Mouse (Mus musculus): ENCODE data around the gene Snapc4. TPM values are rescaled to one million over a fixed set of nuclear protein-coding genes. Genes with fewer than 3 reads are reported as not detected.

The Snapc4 gene
- total RNA-seq, 2 experiments from 2014 or later = 52.3 to 87.4 TPM

DNA sequence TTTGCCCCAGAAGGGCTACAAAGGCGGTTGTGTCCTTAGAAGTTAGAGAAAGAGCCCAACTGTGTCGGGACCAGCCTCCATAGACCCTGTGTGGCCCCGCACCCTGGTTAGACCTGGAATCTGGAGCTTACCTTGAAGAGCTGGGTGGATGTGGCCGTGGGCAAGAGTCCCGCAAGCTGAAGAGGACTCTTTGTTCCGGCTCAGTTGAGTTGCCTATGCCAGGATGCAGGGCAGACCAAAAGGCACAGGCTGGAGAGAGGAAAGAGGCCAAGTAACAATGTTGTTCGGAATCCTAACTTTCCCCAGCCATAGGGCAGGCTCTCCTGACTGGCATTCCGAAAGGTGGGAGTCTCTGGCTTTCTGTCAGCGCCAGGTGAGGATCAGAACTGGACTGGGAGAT, 61.3 kb downstream of the Snapc4 start:
- no peak for ATAC-seq (replicated peaks; ENCODE audit: low FRiP score, low TSS enrichment, poor library complexity, severe bottlenecking)

- ATAC-seq (replicated peaks; ENCODE audit: low FRiP score, low TSS enrichment, poor library complexity, severe bottlenecking) = no peak
Measured at GRCm38 (mm10) chr2:26317991-26318672, 62.3 kb downstream of the Snapc4 start.

- no peak for ATAC-seq (replicated peaks; ENCODE audit: low FRiP score, low TSS enrichment, poor library complexity, severe bottlenecking)
Measured at GRCm38 (mm10) chr2:26317371-26317770, 63.1 kb downstream of the Snapc4 start.

DNA sequence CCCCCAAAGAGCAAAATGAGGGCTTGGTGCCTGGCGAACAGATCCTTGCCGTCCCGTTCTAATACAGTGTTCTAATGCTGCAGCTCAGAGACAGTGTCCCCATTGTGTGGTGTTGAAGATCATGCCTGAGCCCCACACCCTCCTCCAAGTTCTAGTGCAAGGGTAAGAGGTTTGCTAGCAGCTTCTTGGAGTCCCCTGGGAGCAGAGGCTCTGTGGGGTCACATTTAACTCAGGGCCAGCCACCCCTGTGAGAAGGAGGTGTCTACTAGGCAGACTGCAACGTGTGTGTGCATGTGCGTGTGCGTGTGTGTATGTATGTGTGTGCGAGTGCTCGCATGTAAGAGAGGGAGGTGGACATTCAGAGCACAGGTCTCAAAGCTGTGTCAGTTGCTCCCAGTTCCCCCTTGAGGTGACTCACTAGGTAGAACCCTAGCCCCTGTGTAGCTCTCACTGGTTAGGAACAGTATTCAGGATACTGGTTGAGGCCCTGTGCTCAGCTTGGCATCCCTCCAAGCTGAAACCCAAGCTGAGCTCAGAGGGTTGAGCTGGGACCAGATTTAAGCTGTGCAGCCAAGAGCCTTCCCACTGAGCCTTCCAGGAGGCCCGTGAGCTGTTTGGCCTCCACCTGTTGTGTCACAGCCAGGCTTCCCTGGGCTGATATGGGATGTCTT, 63.7 kb downstream of the Snapc4 start:
- ATAC-seq (replicated peaks; ENCODE audit: low FRiP score, low TSS enrichment, poor library complexity, severe bottlenecking) = no peak

- ATAC-seq (replicated peaks; ENCODE audit: low FRiP score, low TSS enrichment, poor library complexity, severe bottlenecking) = peak; percentile 32
Measured at GRCm38 (mm10) chr2:26315925-26316311, 64.5 kb downstream of the Snapc4 start.

DNA sequence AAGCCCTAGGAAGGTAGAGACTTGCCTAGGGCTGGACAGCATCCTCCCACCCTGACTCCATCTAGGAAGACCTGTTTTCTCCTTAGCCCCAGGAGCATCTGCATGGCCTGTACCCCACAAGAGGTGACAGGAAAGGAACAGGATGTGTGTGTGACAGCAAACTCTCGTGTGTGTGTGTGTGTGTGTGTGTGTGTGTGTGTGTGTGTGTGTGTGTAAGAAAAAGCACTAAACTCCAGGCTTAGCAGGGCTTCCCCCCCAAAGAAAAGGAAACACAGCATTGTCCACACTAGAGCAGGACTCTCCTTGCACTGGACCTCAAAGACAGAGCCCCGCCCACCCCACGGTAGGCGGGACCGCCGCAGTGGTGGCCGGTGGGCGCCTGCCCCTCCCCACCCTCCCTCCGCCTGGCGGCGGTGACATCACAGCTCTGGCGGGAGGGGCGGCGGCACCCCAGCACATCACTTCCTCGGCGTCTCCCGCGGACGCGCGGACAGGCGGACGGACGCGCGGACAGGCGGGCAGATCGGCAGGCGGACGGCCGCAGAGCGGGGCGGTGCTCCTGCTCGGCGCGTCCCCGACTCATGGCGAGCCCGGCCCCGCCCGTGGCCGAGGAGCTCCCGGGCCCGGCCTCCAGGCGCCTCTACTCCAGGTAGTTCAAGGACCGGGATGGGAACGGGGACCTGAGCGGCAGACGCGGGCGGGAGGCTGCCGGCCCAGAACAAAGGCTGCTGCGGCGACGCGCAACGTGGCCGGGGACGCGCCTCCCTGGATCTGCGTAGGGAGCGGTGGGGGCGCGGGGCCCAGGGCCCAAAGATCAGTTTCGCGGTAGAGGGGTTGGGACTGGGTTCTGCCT, 65.2 kb downstream of the Snapc4 start, which contains the start of gene Gpsm1:
Gpsm1 (plus strand) TSS at position 444 of the 853 bp plus-strand sequence.
- peak; percentile 1; the same call in 1 of the 2 replicates for ATAC-seq (replicated peaks; ENCODE audit: low FRiP score, low TSS enrichment, poor library complexity, severe bottlenecking)

DNA sequence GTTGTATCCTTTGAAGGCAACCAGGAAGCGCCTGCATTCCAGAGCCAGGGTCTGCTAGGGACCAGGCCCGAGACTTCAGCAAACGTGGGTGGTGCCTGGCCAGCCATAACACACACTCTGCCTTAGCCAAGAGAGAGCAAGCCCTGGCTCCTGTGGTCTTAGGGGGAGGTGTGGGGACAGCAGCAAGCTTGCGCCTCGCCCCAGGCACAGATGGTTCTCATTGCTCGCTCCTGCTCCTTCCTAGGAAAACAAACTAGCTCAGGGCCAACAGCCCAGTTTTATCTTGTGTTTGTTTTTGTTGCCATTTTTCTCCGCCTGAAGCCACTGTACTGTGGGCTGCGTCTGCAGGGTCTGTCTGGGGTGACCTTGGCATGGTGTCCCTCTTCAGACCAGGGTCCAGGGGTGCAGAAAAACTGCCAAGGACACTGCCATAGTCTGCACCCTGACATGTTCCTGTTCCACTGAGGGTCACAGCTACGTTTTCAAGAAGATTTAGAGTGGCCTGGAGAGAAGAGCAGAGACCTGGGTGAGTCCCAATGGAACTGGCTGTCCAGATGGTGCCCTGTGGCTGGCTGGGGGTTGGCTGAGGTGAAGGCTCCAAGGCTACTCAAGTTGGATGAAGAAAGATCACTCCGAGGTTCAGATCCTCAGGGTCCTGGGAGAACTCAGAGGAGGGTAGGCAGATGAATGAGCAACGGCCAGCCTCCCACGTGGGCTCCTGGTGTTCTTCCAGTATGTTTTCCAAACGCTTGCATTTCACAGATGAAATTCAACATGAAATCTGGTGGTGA, 66.0 kb downstream of the Snapc4 start:
- no peak for ATAC-seq (replicated peaks; ENCODE audit: low FRiP score, low TSS enrichment, poor library complexity, severe bottlenecking)

- no peak for ATAC-seq (replicated peaks; ENCODE audit: low FRiP score, low TSS enrichment, poor library complexity, severe bottlenecking)
Measured at GRCm38 (mm10) chr2:26313394-26313793, 67.1 kb downstream of the Snapc4 start.

DNA sequence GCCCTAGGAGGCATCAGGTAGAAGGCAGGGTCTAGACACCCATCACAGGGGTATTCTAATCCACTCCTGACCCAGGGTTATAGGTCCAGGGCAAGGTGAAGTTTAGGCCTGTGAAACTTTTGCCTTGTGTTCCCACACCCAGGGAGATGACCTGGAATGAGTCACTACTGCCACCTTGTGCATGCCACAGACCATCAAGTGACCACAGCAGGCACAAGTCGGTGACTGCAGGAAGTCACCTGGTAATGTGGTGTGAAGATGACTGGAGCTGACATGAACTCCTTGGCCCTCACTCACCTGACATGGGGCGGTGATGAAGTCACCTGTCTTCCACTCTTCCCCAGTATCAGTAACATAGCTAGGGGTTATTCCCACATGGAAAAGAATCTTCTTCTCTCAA, 67.6 kb downstream of the Snapc4 start:
- ATAC-seq (replicated peaks; ENCODE audit: low FRiP score, low TSS enrichment, poor library complexity, severe bottlenecking) = no peak

Other genes starting within 250 kb of the Snapc4 start
- not detected in 2 replicates for gene Lhx3, start 172.4 kb downstream of the Snapc4 start, total RNA-seq (2014; fragmentation: Nextera tagmentation)
- gene Lhx3, start 172.4 kb downstream of the Snapc4 start, total RNA-seq (2017) = not detected in 2 replicates
- 6.7 and 7.9 TPM in 2 replicates for gene Qsox2, start 143.1 kb downstream of the Snapc4 start, total RNA-seq (2014; fragmentation: Nextera tagmentation)
- 5.4 and 6.2 TPM in 2 replicates for gene Qsox2, start 143.1 kb downstream of the Snapc4 start, total RNA-seq (2017)
- gene Ccdc187, start 86.1 kb downstream of the Snapc4 start, total RNA-seq (2014; fragmentation: Nextera tagmentation) = not detected in 2 replicates
- not detected in 2 replicates for gene Ccdc187, start 86.1 kb downstream of the Snapc4 start, total RNA-seq (2017)
- 2.8 and 6.8 TPM in 2 replicates for gene Gpsm1, start 65.1 kb downstream of the Snapc4 start, total RNA-seq (2014; fragmentation: Nextera tagmentation)
- 6.9 and 12.4 TPM in 2 replicates for gene Gpsm1, start 65.1 kb downstream of the Snapc4 start, total RNA-seq (2017)
- gene Dnlz, start 28.5 kb downstream of the Snapc4 start, total RNA-seq (2014; fragmentation: Nextera tagmentation) = 12.7 and 20.7 TPM in 2 replicates
- 9.4 and 15.3 TPM in 2 replicates for gene Dnlz, start 28.5 kb downstream of the Snapc4 start, total RNA-seq (2017)
- 0.72 and 2.9 TPM in 2 replicates for gene Card9, start 19.7 kb downstream of the Snapc4 start, total RNA-seq (2014; fragmentation: Nextera tagmentation)
- gene Card9, start 19.7 kb downstream of the Snapc4 start, total RNA-seq (2017) = 1.7 and 3.2 TPM in 2 replicates
- 45.3 and 72.2 TPM in 2 replicates for gene Entr1, start 8.7 kb upstream of the Snapc4 start, total RNA-seq (2014; fragmentation: Nextera tagmentation)
- 38.6 and 56.8 TPM in 2 replicates for gene Entr1, start 8.7 kb upstream of the Snapc4 start, total RNA-seq (2017)
- 75.8 and 78.0 TPM in 2 replicates for gene Pmpca, start 8.7 kb upstream of the Snapc4 start, total RNA-seq (2014; fragmentation: Nextera tagmentation)
- gene Pmpca, start 8.7 kb upstream of the Snapc4 start, total RNA-seq (2017) = 68.3 and 90.5 TPM in 2 replicates
- 20.3 and 22.6 TPM in 2 replicates for gene Inpp5e, start 28.6 kb upstream of the Snapc4 start, total RNA-seq (2014; fragmentation: Nextera tagmentation)
- gene Inpp5e, start 28.6 kb upstream of the Snapc4 start, total RNA-seq (2017) = 4.5 and 9.2 TPM in 2 replicates
- 32.7 and 37.7 TPM in 2 replicates for gene Sec16a, start 64.6 kb upstream of the Snapc4 start, total RNA-seq (2014; fragmentation: Nextera tagmentation)
- gene Sec16a, start 64.6 kb upstream of the Snapc4 start, total RNA-seq (2017) = 16.6 and 29.8 TPM in 2 replicates
- 2.6 and 3.1 TPM in 2 replicates for gene Notch1, start 136.0 kb upstream of the Snapc4 start, total RNA-seq (2014; fragmentation: Nextera tagmentation)
- gene Notch1, start 136.0 kb upstream of the Snapc4 start, total RNA-seq (2017) = 0.56 and 0.61 TPM in 2 replicates
- gene Egfl7, start 199.4 kb upstream of the Snapc4 start, total RNA-seq (2014; fragmentation: Nextera tagmentation) = 88.4 and 89.4 TPM in 2 replicates
- gene Egfl7, start 199.4 kb upstream of the Snapc4 start, total RNA-seq (2017) = 31.8 and 63.1 TPM in 2 replicates
- not detected in 2 replicates for gene Gm20532, start 206.0 kb upstream of the Snapc4 start, total RNA-seq (2014; fragmentation: Nextera tagmentation)
- not detected in 2 replicates for gene Gm20532, start 206.0 kb upstream of the Snapc4 start, total RNA-seq (2017)
- 14.8 and 15.2 TPM in 2 replicates for gene Agpat2, start 223.8 kb upstream of the Snapc4 start, total RNA-seq (2014; fragmentation: Nextera tagmentation)
- gene Agpat2, start 223.8 kb upstream of the Snapc4 start, total RNA-seq (2017) = 9.9 and 11.8 TPM in 2 replicates
- gene Fam69b, start 247.8 kb upstream of the Snapc4 start, total RNA-seq (2014; fragmentation: Nextera tagmentation) = 5.7 and 7.7 TPM in 2 replicates
- 6.8 and 8.0 TPM in 2 replicates for gene Fam69b, start 247.8 kb upstream of the Snapc4 start, total RNA-seq (2017)